Mouse (Mus musculus): ENCODE measurements at regions not wholly inside any gene's neighbourhood (a gene's known extent, or its start where the extent isn't known, plus 50 kb on each side); places are given as distances from the start of the nearest gene placed in this dataset.

DNA sequence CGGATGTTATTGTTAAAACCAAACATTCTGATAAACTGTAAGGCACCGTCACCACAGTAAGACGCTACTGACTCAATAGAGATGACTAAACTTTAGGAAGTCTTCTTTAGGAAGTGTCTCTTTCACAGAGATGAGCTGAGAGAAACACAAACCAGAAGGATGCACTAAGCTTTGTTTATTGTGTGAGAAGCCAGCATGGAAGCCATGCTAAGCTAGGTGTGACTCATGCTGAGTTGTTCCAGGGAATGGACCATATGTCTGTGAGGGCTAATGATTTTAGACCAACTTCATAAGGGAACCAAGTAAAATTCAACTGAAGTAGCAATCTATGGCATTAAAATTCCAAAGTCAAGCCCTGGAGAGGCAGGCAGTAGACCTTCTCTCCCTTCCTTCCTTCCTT is 364.2 kb downstream of the Rnf144b start:
- no peak overlapping the region for H3K4me3 ChIP-seq (replicated peaks)
- 69% methylated on average over 3 of the region's 3 CpGs for whole genome bisulfite sequencing (ENCODE audit: insufficient replicate concordance)
- no peaks in the 10 kb centered on the region for H3K4me1 ChIP-seq (replicated peaks)
- ATAC-seq (ENCODE audit: insufficient read depth): no peak
- no peaks in the 10 kb centered on the region for H3K27me3 ChIP-seq
- no peaks in the 10 kb centered on the region for H3K9me3 ChIP-seq (replicated peaks)
- H3K27ac ChIP-seq (replicated peaks): no peak overlapping the region
- no peak overlapping the region for H3K9ac ChIP-seq
- no peak overlapping the region for H3K4me2 ChIP-seq
- no peaks in the 10 kb centered on the region for H3K36me3 ChIP-seq (replicated peaks)

DNA sequence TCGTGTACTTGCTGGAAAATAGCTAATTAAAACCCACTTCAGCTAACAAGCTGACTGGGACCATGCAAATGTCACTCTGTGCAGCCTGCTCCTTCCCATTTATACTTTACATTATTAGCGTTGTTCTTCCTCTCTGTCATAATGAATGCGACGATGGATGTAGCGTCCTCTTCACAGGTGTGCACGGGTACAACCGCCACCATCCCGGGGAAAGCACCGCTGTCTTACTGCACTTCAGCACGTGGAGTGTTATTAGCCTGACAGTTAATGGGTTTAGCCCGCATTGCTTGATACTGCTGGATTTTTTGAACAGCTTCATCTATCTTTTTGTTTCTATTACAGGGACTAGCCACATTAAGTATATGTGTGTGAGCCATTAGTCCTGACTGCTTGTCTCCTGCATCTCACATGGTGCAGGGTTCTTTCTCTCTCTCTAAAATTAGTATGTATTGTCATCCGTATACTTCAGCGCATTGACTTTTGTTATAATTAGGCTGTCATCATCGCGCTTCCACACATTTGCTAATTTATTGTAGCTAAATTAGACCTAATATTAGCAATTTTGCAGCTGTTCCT is 383.0 kb downstream of the Rnf144b start:
- 81% methylated on average over 15 of the region's 15 CpGs for WGBS (ENCODE audit: insufficient replicate concordance)
- ATAC-seq (ENCODE audit: insufficient read depth): no peak
- no peak overlapping the region for H3K27ac ChIP-seq (replicated peaks)

DNA sequence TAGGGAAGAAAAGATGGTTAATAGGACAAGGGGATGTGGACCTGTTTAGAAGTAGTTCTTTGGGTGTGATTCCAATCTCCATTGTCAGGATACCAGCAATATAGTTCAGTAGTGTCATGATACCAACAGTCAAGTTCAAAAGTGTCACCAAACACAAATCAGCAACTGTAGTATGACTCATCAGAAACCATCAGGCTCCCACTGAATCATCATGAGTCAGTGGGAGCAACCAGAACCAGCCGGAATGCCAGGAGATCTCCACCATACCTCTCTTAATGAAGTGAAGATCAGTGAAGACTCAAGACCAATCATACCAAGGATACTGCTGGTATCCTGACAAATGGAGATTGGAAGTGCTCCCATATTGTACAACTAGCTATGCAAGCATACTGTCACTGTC is 410.5 kb downstream of the Rnf144b start:
- Histone ChIP-seq H3K4me3 (replicated peaks) (no peak overlapping the region), H3K4me1 (replicated peaks) (no peaks in the 10 kb centered on the region), H3K4me2 (no peak overlapping the region), H3K27ac (replicated peaks) (no peak overlapping the region), H3K27me3 (no peaks in the 10 kb centered on the region), H3K9me3 (replicated peaks) (no peaks in the 10 kb centered on the region), H3K9ac (no peak overlapping the region), H3K36me3 (replicated peaks) (no peaks in the 10 kb centered on the region)
- WGBS (ENCODE audit: insufficient replicate concordance): 67% methylated on average over 1 of the region's 1 CpGs
- ATAC-seq (ENCODE audit: insufficient read depth): no peak

More for the DNA sequence above, 383.0 kb downstream of the Rnf144b start:
- Histone ChIP-seq H3K4me3 (replicated peaks) (no peak overlapping the region), H3K9ac (no peak overlapping the region), H3K36me3 (replicated peaks) (no peaks in the 10 kb centered on the region), H3K4me1 (replicated peaks) (no peaks in the 10 kb centered on the region), H3K4me2 (no peak overlapping the region), H3K27me3 (no peaks in the 10 kb centered on the region), H3K9me3 (replicated peaks) (no peaks in the 10 kb centered on the region)

DNA sequence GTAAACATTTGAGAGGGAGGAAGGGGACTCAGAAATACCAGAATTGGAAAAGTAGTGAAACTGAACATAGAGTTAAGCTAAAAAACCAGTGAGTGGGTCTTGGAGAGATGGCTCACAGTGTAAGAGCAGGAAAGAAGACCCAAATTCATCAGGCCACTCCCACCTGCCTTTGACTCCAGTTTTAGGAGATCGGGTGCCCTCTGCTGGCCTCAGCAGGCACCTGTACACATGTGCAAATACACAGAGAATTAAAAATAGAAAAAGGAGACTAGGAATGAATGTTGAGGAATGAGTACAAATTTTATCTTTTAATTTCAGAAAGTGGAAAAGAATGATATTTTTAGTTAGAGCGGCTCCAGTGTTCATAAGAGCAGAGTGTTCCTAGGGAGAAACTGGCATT is 414.7 kb downstream of the Rnf144b start:
- no peak overlapping the region for H3K4me2 ChIP-seq
- no peak overlapping the region for H3K4me3 ChIP-seq (replicated peaks)
- WGBS (ENCODE audit: insufficient replicate concordance): 71% methylated on average over 2 of the region's 2 CpGs
- H3K9me3 ChIP-seq (replicated peaks): no peaks in the 10 kb centered on the region
- H3K27me3 ChIP-seq: no peaks in the 10 kb centered on the region
- H3K4me1 ChIP-seq (replicated peaks): no peaks in the 10 kb centered on the region
- no peak for ATAC-seq (ENCODE audit: insufficient read depth)
- no peak overlapping the region for H3K27ac ChIP-seq (replicated peaks)
- no peaks in the 10 kb centered on the region for H3K36me3 ChIP-seq (replicated peaks)
- no peak overlapping the region for H3K9ac ChIP-seq

DNA sequence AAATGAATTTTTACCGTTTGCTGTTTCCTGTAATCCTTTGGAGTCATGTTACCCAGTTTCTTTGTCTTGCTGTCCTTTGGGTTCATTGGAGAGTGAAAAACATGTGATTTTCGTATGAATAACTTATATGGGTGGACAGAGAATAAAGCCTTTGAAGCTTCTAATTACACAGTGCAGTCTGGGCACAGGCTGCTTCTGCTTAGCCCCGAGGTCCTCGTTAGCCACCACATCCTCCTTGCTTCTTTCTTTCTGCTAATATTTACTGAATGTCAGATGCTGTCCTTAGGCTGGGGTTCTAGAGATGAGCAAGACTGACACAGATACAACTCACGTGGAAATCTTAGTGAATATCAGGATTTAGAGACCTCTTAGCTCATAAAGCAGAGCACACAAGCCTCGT is 427.2 kb downstream of the Rnf144b start:
- Histone ChIP-seq H3K4me1 (replicated peaks) (no peaks in the 10 kb centered on the region), H3K27ac (replicated peaks) (no peak overlapping the region), H3K27me3 (no peaks in the 10 kb centered on the region), H3K4me2 (no peak overlapping the region), H3K4me3 (replicated peaks) (no peak overlapping the region), H3K9ac (no peak overlapping the region), H3K36me3 (replicated peaks) (no peaks in the 10 kb centered on the region), H3K9me3 (replicated peaks) (no peaks in the 10 kb centered on the region)
- ATAC-seq (ENCODE audit: insufficient read depth): no peak
- 45% methylated on average over 6 of the region's 6 CpGs for WGBS (ENCODE audit: insufficient replicate concordance)

DNA sequence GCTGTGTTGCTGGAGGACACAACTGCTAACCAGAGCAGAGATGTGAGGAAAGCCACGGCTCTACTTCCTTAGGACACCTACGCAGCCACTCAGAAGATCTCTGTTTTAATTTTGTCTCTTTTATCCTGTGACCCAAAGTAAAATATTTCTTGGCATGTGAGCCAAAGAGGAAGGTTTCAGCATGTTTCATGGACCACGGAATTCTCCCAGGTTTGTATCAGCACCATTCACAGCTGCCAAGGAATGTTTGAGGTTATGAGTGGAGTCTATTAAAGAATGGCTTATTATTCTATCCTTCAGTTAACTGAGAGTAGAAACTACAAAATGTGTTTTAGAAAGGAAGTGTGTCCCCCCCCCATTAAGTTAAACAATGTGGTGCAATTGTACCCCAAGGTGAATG is 429.8 kb downstream of the Rnf144b start:
- H3K4me3 ChIP-seq (replicated peaks): no peak overlapping the region
- no peaks in the 10 kb centered on the region for H3K4me1 ChIP-seq (replicated peaks)
- no peaks in the 10 kb centered on the region for H3K27me3 ChIP-seq
- no peaks in the 10 kb centered on the region for H3K9me3 ChIP-seq (replicated peaks)
- no peaks in the 10 kb centered on the region for H3K36me3 ChIP-seq (replicated peaks)
- no peak for ATAC-seq (ENCODE audit: insufficient read depth)
- H3K9ac ChIP-seq: no peak overlapping the region
- 57% methylated on average over 3 of the region's 3 CpGs for WGBS (ENCODE audit: insufficient replicate concordance)
- no peak overlapping the region for H3K27ac ChIP-seq (replicated peaks)
- no peak overlapping the region for H3K4me2 ChIP-seq

DNA sequence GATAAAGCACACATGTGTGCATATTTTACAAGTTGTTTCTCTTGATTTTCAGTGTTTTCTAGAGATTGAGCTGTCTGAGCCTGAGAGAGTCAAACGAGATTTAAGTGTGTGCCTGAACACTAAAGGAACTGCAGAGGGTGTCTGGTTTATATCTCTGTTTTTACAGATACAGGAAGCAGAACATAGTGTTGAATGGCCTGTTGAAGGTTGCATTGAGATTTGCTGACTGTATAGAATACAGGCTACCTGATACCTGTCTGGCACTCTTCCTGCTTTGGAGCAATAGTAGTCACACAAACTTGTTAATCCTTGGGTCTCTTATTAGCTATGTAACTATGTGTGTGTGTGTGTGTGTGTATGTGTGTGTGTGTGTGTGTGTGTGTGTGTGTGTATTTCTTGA is 431.7 kb downstream of the Rnf144b start:
- Histone ChIP-seq H3K4me3 (replicated peaks) (no peak overlapping the region), H3K9me3 (replicated peaks) (no peaks in the 10 kb centered on the region), H3K4me1 (replicated peaks) (no peaks in the 10 kb centered on the region), H3K9ac (no peak overlapping the region), H3K27ac (replicated peaks) (no peak overlapping the region), H3K36me3 (replicated peaks) (no peaks in the 10 kb centered on the region), H3K4me2 (no peak overlapping the region), H3K27me3 (no peaks in the 10 kb centered on the region)
- 25% methylated on average over 1 of the region's 1 CpGs for WGBS (ENCODE audit: insufficient replicate concordance)
- no peak for ATAC-seq (ENCODE audit: insufficient read depth)

DNA sequence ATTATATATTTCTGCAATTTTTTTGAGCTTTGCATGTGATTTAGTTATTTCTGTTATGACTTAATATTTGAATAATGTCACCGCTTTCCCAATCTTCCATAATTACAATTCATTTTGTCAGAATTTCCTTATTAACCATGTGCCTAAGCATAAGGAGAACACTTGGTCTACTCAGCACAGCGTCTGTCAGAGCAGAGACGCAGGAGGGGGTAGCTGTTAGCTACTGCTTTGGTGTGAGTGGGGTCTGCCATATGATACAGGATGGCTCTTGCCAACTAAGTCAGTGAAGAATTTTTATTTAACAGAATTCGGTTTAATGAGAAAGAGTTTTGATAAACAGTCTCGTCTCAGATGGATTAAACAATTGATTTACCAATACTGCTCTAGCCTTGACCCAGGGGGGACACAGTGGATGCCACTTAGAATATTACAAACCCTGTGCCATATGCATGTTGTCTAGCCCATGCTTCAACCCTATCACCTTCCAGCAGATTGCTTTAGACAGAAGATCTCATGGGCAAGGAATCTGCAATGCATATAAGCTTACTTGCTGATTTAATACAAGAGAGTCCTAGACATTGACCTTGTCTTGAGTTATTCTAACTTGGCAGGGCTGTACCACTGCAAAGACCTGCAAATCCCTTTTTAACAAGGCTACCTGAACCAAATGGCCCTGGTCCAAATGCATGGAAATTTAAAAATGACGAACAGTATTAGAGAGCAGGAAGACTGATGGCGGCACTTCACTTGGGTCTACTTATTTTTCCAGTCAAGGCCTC is 434.9 kb downstream of the Rnf144b start:
- H3K9ac ChIP-seq: no peak overlapping the region
- no peak overlapping the region for H3K4me2 ChIP-seq
- WGBS (ENCODE audit: insufficient replicate concordance): 67% methylated on average over 7 of the region's 7 CpGs
- no peak overlapping the region for H3K27ac ChIP-seq (replicated peaks)
- ATAC-seq (ENCODE audit: insufficient read depth): no peak
- H3K4me3 ChIP-seq (replicated peaks): no peak overlapping the region
- H3K4me1 ChIP-seq (replicated peaks): no peaks in the 10 kb centered on the region
- no peaks in the 10 kb centered on the region for H3K36me3 ChIP-seq (replicated peaks)
- H3K9me3 ChIP-seq (replicated peaks): no peaks in the 10 kb centered on the region
- H3K27me3 ChIP-seq: no peaks in the 10 kb centered on the region

DNA sequence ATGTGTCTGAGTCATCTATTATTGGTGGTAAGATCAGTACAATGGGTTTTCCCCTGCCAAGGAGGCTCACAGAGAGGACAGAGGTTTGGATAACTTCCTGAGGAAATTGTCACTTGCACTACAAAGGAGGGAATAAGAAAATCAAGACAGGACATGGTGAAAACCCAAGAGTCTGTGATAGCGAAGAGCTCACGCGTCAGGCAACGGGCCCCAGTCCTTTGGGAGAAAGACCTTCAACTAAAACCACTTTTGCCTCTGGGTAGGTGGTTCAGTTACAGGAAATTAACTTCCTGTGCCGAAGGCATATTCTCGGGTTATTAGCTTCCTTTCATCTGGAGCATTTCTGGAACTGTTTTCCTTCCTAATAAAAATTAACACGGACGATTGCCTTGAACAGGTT is 440.4 kb downstream of the Rnf144b start:
- WGBS (ENCODE audit: insufficient replicate concordance): 40% methylated on average over 8 of the region's 8 CpGs
- H3K9me3 ChIP-seq (replicated peaks): no peaks in the 10 kb centered on the region
- ATAC-seq (ENCODE audit: insufficient read depth): no peak
- H3K27ac ChIP-seq (replicated peaks): no peak overlapping the region
- H3K27me3 ChIP-seq: no peaks in the 10 kb centered on the region
- no peaks in the 10 kb centered on the region for H3K4me1 ChIP-seq (replicated peaks)
- H3K4me2 ChIP-seq: no peak overlapping the region
- no peaks in the 10 kb centered on the region for H3K36me3 ChIP-seq (replicated peaks)
- no peak overlapping the region for H3K9ac ChIP-seq
- H3K4me3 ChIP-seq (replicated peaks): no peak overlapping the region

DNA sequence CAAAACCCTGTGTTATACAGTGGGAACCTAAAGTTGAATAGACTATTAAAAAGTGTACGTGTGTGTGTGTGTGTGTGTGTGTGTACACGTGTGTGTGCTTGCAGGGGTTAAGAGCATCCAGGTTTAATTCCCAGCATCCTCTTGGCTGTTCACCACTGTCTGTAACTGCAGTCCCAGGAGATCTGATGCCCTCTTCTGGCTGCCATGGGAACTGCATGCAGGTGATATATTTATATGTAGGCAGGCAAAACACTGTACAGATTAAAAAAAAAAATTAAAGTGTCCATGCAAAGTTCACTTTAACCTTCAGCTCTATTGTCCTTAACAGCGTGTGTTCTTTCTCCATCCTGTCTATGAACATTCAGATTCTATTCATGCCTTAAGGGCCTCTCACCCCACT is 454.1 kb downstream of the Rnf144b start:
- no peak overlapping the region for H3K9ac ChIP-seq
- H3K4me1 ChIP-seq (replicated peaks): no peaks in the 10 kb centered on the region
- no peak overlapping the region for H3K4me2 ChIP-seq
- H3K36me3 ChIP-seq (replicated peaks): no peaks in the 10 kb centered on the region
- H3K27me3 ChIP-seq: no peaks in the 10 kb centered on the region
- H3K4me3 ChIP-seq (replicated peaks): no peak overlapping the region
- no peaks in the 10 kb centered on the region for H3K9me3 ChIP-seq (replicated peaks)
- H3K27ac ChIP-seq (replicated peaks): no peak overlapping the region
- WGBS (ENCODE audit: insufficient replicate concordance): 45% methylated on average over 3 of the region's 3 CpGs
- ATAC-seq (ENCODE audit: insufficient read depth): no peak

DNA sequence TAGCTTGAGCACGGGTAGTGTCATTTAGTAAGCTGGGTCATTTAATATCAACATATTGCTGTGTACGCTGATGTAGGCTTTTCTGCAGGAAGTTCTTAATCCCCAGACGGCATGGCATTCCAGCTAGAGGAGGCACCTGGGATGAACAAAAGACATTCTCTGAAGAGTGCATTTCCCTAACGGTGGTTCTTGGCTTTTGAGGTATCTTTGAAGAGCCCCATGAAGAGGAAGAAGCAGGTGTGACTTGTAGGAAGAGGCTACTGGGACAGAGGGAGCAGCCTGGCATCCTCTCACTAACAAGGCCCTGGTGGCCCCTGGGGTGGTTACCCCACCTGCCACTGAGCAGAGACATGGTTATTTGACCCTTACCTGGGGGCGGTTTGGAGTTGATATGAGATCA is 457.7 kb downstream of the Rnf144b start:
- 74% methylated on average over 5 of the region's 5 CpGs for WGBS (ENCODE audit: insufficient replicate concordance)
- Histone ChIP-seq H3K27me3 (no peaks in the 10 kb centered on the region), H3K9ac (no peak overlapping the region), H3K27ac (replicated peaks) (no peak overlapping the region), H3K36me3 (replicated peaks) (no peaks in the 10 kb centered on the region), H3K9me3 (replicated peaks) (no peaks in the 10 kb centered on the region), H3K4me2 (no peak overlapping the region), H3K4me1 (replicated peaks) (no peaks in the 10 kb centered on the region), H3K4me3 (replicated peaks) (no peak overlapping the region)
- ATAC-seq (ENCODE audit: insufficient read depth): no peak

DNA sequence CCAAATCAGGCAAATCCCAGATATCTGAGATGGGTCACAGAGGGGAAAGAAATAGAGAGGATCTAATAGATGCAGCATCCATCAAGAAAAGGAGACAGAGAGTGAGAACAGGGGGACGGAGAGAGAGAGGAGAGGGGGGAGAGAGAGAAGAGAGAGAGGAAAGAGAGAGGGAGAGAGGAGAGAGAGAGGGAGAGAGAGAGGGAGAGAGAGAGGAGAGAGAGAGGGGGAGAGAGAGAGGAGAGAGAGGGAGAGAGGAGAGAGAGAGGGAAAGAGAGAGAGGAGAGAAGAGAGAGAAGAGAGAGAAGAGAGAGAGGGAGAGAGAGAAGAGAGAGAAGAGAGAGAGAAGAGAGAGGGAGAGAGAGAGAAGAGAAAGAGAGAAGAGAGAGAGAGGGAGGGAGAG is 462.7 kb downstream of the Rnf144b start:
- no peaks in the 10 kb centered on the region for H3K27me3 ChIP-seq
- H3K4me3 ChIP-seq (replicated peaks): no peak overlapping the region
- H3K36me3 ChIP-seq (replicated peaks): no peaks in the 10 kb centered on the region
- H3K4me1 ChIP-seq (replicated peaks): no peaks in the 10 kb centered on the region
- ATAC-seq (ENCODE audit: insufficient read depth): no peak
- no peaks in the 10 kb centered on the region for H3K9me3 ChIP-seq (replicated peaks)
- WGBS (ENCODE audit: insufficient replicate concordance): 55% methylated on average over 1 of the region's 1 CpGs
- no peak overlapping the region for H3K27ac ChIP-seq (replicated peaks)
- H3K4me2 ChIP-seq: no peak overlapping the region
- H3K9ac ChIP-seq: no peak overlapping the region

Data from liver, embryonic 15.5 days (tissue).